ENCODE assay signal across 25 mouse cellular contexts in genomic region chr17:88613172-88613571, GRCm38 (mm10). TPM values are rescaled to one million over a fixed set of nuclear protein-coding genes. Genes with fewer than 3 reads are reported as not detected.
DNase-seq lines count a peak whose midpoint lies in the region; ATAC-seq and TF ChIP-seq lines count a peak whose summit lies in the region.
"Had no signal": no experiment of that assay in that cellular context is flagged by ENCODE, and none has a peak within 500 bp of the region (broad histone marks: within the 10 kb centered on the region; RNA-seq: fewer than 3 reads in every experiment).

No protein-coding gene starts in this region.

- ATAC-seq in granulocyte monocyte progenitor cell, adult 5-6 weeks (replicated peaks; ENCODE audit: poor library complexity, severe bottlenecking): peak; percentile 78
- ATAC-seq in megakaryocyte progenitor cell, adult 5-6 weeks (replicated peaks; ENCODE audit: poor library complexity): peak; percentile 94
- ATAC-seq in hindbrain, postnatal 0 days: no peak
- ATAC-seq: forebrain, embryonic 14.5 days; Patski had no signal

- H3K27me3 ChIP-seq in hindbrain, postnatal 0 days (ENCODE audit: insufficient read depth, low read length): no peaks in the 10 kb centered on the region
- H3K27me3 ChIP-seq: hindbrain, embryonic 15.5 days; limb, embryonic 13.5 days; Patski had no signal

- 58% methylated on average over 6 of the region's 6 CpGs for WGBS in hindbrain, postnatal 0 days

- H3K9ac ChIP-seq in hindbrain, postnatal 0 days (replicated peaks; ENCODE audit: low read length): no peak overlapping the region
- H3K9ac ChIP-seq: hindbrain, embryonic 15.5 days; limb, embryonic 13.5 days had no signal

- no peak overlapping the region for H3K4me2 ChIP-seq in hindbrain, postnatal 0 days (ENCODE audit: low read depth, low read length)
- H3K4me2 ChIP-seq: hindbrain, embryonic 15.5 days; limb, embryonic 13.5 days had no signal

- H3K36me3 ChIP-seq in hindbrain, postnatal 0 days (ENCODE audit: insufficient read depth, low read length): no peaks in the 10 kb centered on the region
- H3K36me3 ChIP-seq: hindbrain, embryonic 15.5 days had no signal

- no peak overlapping the region for H3K27ac ChIP-seq in hindbrain, postnatal 0 days
- H3K27ac ChIP-seq: embryonic facial prominence, embryonic 10.5 days; hindbrain, embryonic 15.5 days; limb, embryonic 13.5 days had no signal

- DNase-seq in A20 (ENCODE audit: low read depth, low spot score): peak; percentile 23
- peak; percentile 68 for DNase-seq in ES-CJ7 (ENCODE audit: low read depth, low spot score)
- no peak for DNase-seq in urinary bladder, adult 2 months (ENCODE audit: low spot score)
- no peak for DNase-seq in hindbrain, postnatal 0 days (ENCODE audit: low spot score)
- no peak for DNase-seq in thymus, adult 18-20 months
- DNase-seq: adrenal gland, postnatal 36 days; cerebellum, adult 11-12 months; cerebellum, postnatal 14 days; gastrocnemius, postnatal 10 days; heart, adult 18-20 months; heart, postnatal 36 days; kidney, adult 2 months; kidney, postnatal 4 days; lung, adult 18-20 months; lung, postnatal 14 days; right cerebral cortex, postnatal 4 days; thymus, postnatal 14 days had no signal

- no peak overlapping the region for H3K4me3 ChIP-seq in hindbrain, postnatal 0 days (ENCODE audit: low read length)
- H3K4me3 ChIP-seq: embryonic facial prominence, embryonic 10.5 days; hindbrain, embryonic 15.5 days; limb, embryonic 13.5 days had no signal

- no peak for TF ChIP-seq CTCF in hindbrain, postnatal 0 days (IDR thresholded peaks at IDR 0.05; ENCODE audit: low read depth)

- H3K9me3 ChIP-seq in hindbrain, postnatal 0 days (ENCODE audit: low read length): no peaks in the 10 kb centered on the region
- H3K9me3 ChIP-seq: embryonic facial prominence, embryonic 10.5 days; hindbrain, embryonic 15.5 days; limb, embryonic 13.5 days had no signal

- no peaks in the 10 kb centered on the region for H3K4me1 ChIP-seq in hindbrain, postnatal 0 days (ENCODE audit: insufficient read depth, low read length)
- H3K4me1 ChIP-seq: hindbrain, embryonic 15.5 days had no signal

RNA-seq across cellular contexts. Expression of gene Ston1, which starts 15.7 kb away (rescaled TPM):
- 0.51 TPM in 1 of 2 replicates, not detected in the other for total RNA-seq in granulocyte monocyte progenitor cell, adult 5-6 weeks (2014; fragmentation: Nextera tagmentation)
- not detected in 2 replicates for total RNA-seq in granulocyte monocyte progenitor cell, adult 5-6 weeks (2017)
- total RNA-seq in megakaryocyte progenitor cell, adult 5-6 weeks (2015): not detected in 2 replicates
- not detected in 2 replicates for total RNA-seq in megakaryocyte progenitor cell, adult 5-6 weeks (2017)
- 28.6 and 38.4 TPM in 2 replicates for polyA plus RNA-seq in urinary bladder, adult 2 months (2012; rRNA removed)
- 2.5 and 2.9 TPM in 2 replicates for total RNA-seq in hindbrain, postnatal 0 days (2014; rRNA removed)
- 1.6 and 1.8 TPM in 2 replicates for polyA plus RNA-seq in hindbrain, postnatal 0 days (2015; fragmentation: Nextera tagmentation; extraction: Ambion mirVana)

RNA-seq across cellular contexts. Expression of gene Gtf2a1l, which starts 55.3 kb away (rescaled TPM):
- not detected in 2 replicates for total RNA-seq in granulocyte monocyte progenitor cell, adult 5-6 weeks (2014; fragmentation: Nextera tagmentation)
- not detected in 2 replicates for total RNA-seq in granulocyte monocyte progenitor cell, adult 5-6 weeks (2017)
- not detected in 2 replicates for total RNA-seq in megakaryocyte progenitor cell, adult 5-6 weeks (2015)
- not detected in 2 replicates for total RNA-seq in megakaryocyte progenitor cell, adult 5-6 weeks (2017)
- polyA plus RNA-seq in urinary bladder, adult 2 months (2012; rRNA removed): not detected in 2 replicates
- not detected in 2 replicates for total RNA-seq in hindbrain, postnatal 0 days (2014; rRNA removed)
- polyA plus RNA-seq in hindbrain, postnatal 0 days (2015; fragmentation: Nextera tagmentation; extraction: Ambion mirVana): 0.38 and 0.53 TPM in 2 replicates
- total RNA-seq: adrenal gland, postnatal 36 days; gastrocnemius, postnatal 10 days; heart, adult 18-20 months; heart, postnatal 36 days had no signal
- polyA plus RNA-seq: forebrain, embryonic 14.5 days; heart, embryonic 14.5 days; limb, embryonic 13.5 days; Patski had no signal

Comparison
In these comparisons a context has a peak if more than half of its experiments do, and no peak if none do; other contexts are left out.
1. DNase-seq: peak in A20 (single experiment) and ES-CJ7 (single experiment); none in urinary bladder, adult 2 months (single experiment), hindbrain, postnatal 0 days (single experiment) and thymus, adult 18-20 months (0 of 2).